Mouse (Mus musculus): ENCODE results near the gene P4ha1.

GRCm38 (mm10) chr10:59296261-59296660 lies 26.8 kb upstream of the P4ha1 start:
- TF ChIP-seq POLR2A (IDR thresholded peaks at IDR 0.05; ENCODE audit: low read depth, low read length) (no peak), CTCF (IDR thresholded peaks at IDR 0.05; ENCODE audit: extremely low read depth, insufficient read depth, insufficient read length, insufficient replicate concordance) (peak; percentile 74; the same call in 1 of the 2 replicates)

Measured in spleen, adult 2 months (tissue).